Mouse (Mus musculus): ENCODE data around the gene Hspg2.

The Hspg2 gene

DNA sequence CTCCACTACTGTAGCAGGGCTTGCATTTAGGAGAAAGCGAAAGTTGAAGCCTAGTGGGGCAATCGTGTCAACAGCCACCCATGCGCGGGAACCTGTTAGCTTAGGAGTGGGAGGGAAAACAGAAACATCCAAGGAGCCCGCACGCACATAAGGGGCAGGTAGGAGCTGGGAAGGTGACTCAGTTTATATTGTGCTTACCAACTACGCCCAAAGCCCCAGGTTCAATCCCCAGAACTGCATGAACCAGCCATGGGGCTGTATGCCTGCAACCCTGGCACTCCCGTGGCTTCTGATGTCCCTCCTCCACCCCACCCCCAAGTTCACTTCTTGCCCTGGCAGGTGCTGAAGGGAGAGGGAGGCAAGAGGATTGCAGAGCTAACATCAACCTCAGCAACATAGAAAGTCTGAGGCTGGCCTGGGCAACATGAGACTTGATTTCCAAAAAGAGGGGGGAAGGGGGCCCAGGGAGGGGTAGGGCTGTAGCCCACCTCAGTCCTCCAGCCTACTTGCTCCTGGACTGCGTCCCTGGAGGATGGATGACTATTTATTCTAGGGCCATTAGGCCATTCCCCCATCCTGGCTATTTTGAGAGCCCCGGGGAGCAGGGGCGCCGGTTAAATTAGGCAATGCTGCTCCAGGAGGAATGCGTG, 12.9 kb downstream of the Hspg2 start:
- DNase-seq, result no peak

DNA sequence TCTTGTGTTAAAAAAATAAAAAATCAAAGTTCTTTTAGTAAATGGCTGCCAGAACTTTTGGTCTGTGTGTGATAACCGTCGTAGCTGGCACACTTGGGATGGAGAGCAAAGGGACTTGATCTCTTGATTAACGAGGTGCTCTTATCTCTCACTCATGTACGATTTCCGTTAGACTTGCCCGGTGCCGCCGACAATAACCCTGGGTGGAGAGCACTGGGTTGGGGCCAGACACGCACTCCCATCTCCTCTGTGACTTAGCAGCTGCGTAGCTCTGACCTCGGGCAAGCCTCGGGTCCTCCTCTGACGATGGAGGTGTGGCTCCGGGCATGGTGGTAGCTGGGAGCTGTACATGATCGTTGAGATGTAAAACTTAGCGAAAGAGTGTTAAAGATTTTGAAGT, 15.3 kb downstream of the Hspg2 start:
- peak; percentile 63 for DNase-seq

DNA sequence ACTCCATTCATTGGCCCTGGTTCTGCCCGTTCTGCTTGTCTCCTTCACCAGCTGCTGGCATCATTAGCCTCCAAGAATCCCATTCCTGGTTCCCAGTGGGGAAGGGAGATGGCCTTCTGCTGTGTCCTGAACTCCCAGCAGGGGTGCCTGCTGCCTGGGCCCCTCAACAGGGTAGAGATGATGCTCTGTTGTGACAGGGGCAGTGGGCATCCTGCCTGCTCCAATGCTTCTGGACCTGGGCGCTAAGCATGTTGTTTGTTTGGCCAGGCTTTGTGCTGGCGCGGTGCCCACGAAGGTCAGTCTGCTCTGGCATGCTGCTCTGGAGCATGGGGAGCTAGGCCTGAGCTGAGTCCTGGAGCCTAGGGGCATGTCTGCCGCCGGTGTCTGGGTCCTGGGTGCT, 16.0 kb downstream of the Hspg2 start:
- DNase-seq, result peak; percentile 71

DNA sequence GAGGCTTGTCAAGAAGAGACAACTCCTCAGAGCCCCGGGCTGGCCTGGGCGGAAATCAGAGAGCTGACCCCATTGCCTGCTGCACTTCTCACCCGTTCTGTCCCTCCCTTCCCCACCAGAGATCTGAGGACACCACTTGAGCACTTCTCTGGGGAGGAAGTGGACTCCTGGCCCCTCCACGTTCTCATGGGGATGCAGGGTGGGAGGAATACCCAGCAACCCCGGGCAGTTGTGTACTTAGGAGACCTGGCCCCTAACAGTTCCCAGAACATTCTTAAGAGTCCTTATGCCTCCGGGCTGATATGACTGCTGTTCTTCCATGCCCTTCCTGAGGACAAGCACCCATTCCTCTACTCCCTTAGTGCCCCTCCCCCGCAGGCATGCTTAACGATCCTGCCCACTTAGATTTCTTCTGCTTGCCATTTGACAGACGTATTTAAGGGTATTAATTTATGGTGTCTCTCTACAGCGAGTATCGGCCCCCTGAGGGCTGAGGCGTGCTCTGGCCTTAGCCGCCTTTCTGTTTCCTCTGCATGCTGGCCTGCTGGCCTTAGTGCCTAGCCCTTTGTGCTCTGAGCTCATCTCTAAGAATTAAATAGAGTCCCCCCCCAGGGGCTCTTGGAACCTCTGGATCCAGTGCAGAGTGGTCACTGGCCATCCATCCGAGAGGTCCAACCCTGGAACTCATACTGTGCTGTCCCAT, 16.8 kb downstream of the Hspg2 start:
- no peak for DNase-seq

DNA sequence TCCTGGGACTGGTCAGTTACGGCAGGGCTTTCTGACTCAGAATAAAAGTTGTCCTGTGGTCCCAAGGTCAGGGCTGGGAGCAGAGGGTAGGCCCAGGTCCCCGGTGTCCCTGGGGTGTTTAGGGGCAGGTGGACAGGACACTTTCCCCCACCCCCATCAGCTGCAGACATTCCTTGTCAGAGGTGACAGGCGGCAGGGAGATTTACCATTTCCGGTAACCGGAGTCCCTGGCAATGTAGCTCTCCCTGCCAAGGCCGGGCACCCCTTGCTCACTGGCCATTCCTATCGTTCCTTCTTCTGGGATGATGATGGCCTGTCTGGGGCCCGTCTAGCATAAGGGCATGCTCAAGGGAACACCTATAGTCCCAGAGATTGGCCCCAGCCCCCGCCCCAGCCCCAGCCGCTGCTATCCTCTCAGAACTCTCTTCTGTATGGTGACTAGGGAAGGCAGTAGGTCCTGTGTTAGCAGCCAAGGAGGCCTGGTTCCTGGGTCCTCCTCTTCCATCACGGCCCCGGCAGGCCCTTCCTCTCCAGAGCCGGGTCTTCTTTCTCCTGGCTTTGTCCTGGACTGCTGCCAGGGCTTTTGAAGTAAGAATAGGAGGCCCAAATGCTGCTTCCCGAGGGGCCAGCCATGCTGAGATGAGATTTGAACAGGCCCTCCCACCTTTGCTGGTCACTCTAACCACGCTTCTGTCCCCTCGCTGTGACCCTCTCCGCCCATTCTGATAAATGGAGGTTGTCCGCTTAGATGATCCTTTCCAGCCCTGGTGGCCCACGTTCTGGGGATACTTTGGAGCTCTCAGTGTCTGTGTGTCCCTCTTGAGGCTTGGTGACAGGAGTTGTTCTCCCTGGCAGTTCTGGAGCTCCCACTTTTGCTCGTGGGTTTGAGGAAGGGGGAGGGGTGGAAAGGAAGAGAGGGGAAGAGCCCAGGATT, 17.8 kb downstream of the Hspg2 start:
- no peak for DNase-seq

DNA sequence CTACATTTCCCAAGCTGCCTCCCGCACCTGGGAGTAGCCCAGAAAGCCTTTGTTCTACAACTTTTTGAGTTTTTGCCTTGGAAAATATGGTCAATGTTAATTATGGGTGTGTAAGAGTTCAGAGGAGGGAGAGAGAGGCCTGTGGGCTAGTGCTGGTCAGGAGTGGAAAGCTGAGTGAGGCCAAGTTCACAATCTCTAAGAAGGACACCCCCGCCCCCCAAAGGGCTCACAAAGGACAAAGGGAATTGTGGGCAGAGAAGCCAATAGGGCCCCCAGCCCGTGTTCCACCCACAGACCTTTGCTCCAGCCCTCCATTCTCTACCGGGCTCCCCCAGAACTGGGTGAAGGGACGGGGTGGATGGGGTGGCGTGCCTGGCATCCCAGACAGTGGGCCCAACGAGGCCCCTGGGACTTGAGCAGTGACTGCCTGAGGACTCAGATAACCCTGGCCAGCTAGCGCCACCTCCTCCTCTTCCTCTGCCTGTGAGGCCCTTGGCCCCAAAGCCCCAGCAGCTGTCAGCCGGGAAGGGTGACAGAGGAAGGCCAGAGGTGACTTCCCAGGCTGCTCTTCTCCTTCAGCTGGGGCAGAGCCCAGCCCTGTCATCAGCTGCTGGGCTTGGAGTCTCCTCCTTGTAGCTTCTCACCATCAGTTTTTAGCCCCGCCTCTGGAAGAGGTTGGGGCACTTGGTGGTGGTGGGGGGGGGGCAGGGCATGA, 18.9 kb downstream of the Hspg2 start:
- peak; percentile 83 for DNase-seq

DNA sequence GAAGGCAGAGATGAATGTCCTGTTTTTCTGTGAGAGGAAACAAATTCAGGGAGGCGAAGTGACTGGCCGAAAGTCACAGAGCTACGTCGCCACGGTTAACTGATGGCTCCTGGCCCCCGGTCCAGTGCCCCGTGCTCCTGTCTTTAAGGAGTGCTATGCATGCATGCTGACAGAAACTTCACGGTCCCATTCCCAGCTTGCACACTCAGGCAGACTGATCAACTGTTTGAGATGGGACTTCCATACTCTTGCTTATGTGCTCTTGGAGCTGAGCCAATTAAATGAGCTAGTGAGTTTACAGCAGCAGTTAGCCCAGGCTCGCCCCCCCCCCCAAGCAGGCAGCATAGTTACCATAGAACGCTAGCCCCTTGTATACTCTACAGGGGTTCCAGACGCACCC, 19.5 kb downstream of the Hspg2 start:
- DNase-seq, result no peak

DNA sequence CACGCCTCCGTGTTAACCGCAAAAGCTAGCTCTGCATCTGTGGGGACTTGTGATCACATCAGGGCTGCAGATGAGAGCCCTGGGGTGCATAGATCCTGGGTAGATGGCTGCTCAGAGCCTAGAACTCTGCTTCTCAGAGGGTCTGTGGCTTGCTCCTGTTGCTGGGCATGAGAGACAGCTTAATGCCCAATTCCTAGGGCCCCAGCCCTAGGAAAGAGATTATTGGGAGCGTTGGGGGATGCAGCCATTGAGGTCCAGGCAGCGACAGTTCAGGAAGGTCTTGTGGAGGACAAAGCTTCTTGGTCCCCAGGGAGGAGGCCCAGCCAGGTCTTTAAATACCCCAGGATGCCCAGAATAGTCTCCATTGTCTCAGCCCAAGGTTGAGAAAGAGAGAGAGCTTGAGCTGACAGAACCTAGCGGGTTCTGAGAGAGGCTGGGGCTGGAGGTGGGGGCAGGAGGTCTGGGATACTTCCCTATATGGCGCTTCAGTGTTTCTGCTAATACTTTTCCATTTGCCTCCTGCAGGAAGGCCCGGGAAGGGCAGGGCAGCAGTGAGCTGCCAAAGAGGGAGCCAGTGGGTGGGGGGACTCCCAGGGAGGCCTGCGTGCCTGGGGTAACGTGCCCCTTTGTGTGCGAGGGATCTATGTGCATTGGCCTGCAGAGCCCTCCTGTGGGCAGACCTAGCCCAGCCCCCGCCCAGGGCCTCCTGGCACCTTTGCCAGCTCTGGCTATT, 20.2 kb downstream of the Hspg2 start:
- peak; percentile 67 for DNase-seq

DNA sequence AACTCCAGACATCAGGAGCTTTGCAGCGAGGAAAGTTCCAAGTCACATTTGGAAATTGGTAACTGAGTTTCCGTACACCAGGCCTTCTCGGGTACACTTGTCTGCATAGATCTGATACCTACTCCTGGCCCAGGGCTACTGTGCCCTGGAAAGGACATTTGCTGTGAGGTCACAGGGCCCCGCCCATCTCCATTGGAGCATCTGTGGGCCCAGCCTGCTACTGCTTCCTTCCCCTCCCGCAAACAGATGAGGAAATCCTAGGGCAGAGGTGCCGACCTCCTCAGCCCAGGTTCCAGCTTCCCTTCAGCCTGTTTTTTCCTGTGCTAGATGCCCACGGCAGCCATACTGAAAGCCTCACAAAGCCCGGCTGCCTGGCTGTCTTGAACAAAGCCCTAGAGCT, 21.4 kb downstream of the Hspg2 start:
- DNase-seq, result peak; percentile 67

DNA sequence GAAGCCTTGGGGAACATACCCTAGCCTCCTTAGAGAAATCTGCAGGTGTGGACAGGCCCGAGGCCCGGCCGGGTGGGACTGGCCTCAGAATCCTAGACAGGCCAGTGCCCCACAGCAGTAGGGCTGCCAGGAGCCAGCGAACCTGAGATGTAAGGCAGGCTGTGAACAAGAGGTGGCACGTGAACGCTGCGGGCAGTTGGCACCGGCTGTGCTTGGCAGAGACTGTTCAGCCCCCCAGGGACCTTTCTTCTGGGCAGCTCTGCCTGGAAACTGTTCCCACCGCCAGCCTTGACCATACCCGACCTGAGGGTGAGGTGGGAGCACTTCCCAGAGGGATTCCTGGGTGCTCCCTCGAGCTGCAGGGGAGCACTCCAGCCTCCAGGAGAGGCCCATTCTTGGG, 24.0 kb downstream of the Hspg2 start:
- no peak for DNase-seq

DNA sequence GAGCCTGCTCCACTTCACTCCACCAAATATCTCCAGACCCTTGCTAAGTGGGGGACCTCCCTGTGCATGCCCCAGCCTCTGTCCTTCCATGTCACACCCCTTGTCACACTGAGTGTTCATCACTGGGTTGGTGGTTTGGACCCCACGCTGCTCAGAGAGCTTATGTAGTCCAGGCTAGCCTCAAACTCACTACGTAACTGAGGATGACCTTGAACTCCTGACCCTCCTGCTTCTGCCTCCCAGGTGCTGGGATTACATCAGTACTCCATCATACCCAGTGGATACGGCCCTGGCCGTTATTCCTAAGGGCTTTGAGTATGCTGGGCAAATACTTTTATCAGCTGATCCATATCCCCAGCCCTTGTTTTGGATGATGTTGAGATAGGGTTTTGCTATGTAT, 24.6 kb downstream of the Hspg2 start:
- DNase-seq, result no peak

DNA sequence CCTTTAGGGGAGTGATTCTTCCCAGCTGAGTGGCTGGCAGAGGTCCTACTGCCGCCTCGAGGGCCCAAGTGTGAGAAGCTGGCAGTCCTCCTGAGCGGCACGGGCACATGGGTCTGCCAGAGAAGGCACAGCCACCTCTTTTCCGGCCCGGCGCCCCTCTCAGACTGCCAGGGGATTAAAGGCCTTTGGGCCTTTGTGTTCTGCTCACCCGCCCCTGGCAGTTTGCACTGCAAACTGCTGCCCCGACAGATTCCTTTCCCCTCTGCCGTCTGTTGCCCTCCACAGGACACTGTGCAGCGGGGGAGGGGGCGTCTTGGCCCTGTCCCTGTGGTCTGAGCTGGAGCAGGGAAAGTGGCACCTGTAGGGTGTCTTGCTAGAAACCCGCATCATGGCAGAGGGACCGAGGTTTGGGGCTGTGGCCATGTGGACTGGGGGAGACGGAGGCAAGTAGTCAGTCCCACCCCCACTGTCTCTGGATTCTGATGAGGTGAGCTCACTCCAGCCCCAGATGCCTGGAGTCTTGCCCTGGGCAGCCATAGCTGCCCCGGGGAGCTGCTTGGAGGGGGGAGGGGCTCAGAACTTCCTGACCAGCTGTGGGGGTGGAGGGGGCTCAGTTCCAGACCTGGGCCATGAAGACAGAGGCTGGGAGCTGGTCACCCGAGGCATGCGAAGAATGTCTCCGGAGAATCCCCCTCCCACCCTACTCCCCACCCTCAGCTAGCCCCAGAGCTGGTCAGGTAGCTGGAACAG, 26.4 kb downstream of the Hspg2 start:
- DNase-seq, result no peak

DNA sequence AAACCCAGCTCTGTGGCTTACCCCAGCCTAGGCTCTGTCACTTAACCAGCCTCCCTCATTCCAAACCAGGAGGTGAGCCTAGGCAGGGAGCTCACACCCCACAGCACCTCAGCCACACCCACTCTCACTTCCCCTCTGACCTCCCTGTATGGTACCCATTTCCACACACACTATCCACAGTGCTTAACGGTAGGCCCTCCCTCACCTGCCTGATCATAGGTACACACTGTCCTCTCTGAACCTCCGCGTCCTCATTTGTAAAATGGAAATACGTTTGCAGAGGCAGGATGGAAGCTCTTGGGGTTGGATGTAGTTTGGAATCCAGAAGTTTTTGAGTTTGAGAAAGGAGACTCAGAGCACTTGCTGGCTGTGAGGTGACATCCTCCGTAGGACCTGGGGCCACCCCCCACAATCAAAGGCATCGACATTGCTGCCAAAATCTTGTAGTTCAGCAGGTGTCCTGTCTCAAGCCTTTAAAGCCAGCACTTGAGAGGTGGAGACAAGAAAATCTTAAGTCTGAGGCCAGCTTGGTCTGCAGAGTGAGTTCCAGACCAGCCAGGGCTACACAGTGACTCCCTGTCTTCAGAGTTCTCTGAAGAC, 27.0 kb downstream of the Hspg2 start:
- no peak for DNase-seq

DNA sequence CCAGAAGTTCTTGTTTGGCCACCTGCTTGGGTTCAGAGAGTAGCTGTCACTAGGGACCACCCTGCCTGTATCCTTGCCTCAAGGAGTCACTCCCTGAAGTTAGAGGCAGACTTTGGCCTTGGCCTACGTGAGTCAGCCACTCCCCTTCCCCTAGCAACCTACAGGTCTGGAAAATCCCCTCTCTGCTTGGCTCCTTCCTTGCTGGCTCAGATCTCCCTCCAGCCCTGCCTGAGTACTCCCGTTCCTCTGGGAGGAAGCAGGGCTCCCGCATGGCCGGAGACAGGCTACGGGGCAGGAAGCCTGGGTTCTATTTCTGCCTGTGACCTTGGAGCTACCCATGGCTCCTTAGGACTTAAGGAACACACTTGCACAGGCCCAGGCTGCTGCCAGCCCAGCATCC, 28.8 kb downstream of the Hspg2 start:
- DNase-seq, result peak; percentile 75

DNA sequence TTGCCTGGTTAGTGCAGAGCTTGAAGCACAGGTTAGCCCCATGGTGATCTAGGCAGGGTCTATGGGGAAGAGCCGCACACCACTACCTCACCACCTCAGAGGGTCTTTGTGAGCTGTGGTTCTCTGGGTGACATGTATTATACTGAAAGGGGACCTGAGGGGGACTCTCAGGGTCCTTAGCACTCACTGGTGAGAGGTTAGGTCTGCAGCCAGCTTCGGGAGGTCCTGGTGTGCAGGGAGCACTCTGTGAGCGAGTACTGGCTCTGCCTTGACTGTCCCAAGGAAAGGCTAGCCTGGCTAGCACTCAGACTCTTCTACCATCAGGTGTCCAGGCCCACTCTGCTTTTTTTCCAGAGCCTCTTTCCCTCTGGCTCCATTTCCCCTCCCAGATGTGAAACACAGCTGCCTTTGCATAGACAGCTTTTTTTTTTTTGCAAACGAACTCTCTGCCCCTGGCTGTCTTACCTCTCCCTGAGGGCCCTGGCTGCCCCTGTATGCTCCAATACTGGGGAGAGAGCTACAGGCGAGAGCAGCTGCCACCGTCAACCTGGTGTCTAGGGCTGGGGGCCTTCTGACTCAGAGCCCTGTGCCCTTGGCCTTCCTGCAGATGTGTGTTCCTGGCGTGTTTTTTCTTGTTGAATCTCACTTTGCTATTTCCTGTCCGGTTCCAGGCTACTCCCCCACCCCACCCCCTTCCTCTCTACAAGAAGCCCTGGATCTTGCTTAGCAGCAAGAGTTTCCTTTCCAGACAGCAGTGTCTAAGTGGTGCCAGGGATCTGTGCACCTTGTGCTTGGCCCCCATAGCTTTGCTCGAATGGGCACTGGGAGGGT, 29.5 kb downstream of the Hspg2 start:
- DNase-seq, result peak; percentile 61

DNA sequence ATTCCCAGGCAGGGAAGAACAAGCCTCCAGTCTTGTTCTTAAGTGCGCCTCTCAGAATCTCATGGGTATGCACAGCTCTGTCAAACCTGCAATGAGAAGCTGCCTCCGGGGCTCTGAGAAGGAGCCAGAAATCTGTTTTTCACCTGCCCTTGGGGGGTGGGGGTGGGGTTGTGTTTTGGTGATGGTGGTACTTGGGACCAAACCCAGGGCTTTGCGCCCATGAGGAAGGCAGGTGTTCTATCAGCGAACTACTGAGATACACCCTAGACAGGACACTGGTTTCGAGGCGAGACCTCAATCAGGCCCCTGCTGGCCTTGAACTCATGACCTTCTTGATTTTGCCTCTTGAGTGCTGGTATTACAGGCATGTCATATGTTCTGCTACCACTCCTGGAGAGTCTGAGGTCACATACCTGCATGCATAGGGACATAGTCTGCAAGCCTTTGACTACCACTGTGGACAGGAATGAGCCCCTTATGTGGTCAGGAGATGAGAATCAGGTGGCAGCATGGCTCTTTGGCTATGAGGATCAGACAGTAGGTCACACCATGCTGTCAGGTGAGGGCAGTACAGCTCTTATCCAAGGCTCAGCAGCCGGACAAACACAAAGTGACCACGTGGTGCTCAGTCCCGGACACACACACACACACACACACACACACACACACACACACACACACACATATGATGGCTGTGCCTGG, 30.5 kb downstream of the Hspg2 start:
- DNase-seq, result no peak

DNA sequence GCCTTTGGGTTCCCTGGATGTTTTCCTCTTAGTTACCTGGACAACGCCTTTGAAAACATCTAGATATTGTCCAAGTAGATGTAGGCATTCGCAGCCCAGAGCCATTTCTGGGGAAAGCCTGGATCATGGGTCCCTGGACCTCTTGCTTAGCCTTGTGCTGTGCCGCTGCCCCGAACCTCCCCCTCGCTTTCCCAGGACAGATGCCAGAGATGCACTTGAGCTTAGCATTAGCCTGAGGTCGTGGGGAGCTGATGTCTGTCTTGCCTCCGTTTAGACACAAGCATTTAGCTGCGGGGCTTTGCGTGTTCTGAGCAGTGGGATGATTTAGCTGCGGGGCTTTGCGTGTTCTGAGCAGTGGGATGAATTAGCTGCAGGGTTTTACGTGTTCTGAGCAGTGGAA, 31.6 kb downstream of the Hspg2 start:
- DNase-seq, result no peak

DNA sequence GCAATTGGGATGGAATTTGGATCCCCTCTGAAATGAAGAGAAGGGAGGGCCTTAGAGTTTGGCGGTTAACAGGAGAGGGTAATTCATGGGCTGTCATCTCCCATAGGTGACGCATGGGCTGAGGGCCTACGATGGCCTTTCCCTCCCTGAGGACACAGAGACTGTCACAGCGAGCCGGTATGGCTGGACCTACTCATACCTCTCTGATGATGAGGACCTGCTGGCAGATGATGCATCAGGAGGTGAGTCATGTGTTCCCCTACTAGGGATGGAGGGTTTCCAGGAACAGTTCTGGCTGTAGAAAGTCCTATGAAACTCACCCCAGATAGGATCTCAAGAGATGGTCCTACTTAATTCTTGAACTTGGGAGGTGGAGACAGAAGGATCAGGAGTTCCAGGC, 32.4 kb downstream of the Hspg2 start:
- no peak for DNase-seq

DNA sequence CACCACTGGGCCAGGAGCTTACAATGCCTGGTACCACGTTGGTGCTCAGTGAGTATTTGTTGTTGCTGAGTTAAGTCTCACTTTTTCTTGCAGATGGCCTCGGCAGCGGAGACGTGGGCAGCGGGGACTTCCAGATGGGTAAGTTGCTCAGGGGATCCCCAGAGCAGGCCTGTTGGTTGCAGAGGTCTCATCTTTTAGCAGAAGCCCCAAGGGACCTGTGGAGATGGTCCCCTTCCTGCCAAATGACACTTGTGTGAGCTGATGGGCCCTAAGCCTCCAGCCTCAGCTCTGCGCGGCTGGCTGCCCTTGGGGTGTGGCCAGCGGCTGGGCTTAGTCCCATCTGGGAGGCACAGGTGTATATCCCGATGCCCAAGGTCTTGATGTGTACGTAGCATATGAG, 33.6 kb downstream of the Hspg2 start:
- no peak for DNase-seq

DNA sequence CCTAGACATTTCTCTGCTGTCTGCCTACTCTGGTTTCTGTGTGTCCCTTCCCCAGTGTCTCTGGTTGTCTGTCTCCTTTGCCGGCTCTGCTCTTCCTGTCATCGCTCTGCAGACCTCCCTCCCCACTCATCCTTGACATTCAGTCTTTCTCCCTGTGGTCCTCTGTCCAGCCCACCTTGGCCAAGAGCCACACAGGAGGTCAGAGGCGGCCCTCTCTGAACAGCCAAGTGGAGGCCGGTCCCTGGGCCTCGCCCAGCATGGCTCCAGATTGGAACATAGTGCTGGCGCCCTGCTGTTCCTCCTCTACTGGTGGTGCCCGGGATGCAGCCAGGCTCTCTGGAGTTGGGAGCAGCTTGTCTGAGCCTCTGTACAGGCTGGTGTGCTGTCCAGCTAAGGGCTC, 34.2 kb downstream of the Hspg2 start:
- DNase-seq, result no peak

Measured in kidney, adult 11 months (tissue).